Mouse (Mus musculus): ENCODE results near the gene L3hypdh. TPM values are rescaled to one million over a fixed set of nuclear protein-coding genes. Genes with fewer than 3 reads are reported as not detected.

The L3hypdh gene
- polyA plus RNA-seq (2015; fragmentation: Nextera tagmentation; extraction: Ambion mirVana): 8.5 and 10.6 TPM in 2 replicates

DNA sequence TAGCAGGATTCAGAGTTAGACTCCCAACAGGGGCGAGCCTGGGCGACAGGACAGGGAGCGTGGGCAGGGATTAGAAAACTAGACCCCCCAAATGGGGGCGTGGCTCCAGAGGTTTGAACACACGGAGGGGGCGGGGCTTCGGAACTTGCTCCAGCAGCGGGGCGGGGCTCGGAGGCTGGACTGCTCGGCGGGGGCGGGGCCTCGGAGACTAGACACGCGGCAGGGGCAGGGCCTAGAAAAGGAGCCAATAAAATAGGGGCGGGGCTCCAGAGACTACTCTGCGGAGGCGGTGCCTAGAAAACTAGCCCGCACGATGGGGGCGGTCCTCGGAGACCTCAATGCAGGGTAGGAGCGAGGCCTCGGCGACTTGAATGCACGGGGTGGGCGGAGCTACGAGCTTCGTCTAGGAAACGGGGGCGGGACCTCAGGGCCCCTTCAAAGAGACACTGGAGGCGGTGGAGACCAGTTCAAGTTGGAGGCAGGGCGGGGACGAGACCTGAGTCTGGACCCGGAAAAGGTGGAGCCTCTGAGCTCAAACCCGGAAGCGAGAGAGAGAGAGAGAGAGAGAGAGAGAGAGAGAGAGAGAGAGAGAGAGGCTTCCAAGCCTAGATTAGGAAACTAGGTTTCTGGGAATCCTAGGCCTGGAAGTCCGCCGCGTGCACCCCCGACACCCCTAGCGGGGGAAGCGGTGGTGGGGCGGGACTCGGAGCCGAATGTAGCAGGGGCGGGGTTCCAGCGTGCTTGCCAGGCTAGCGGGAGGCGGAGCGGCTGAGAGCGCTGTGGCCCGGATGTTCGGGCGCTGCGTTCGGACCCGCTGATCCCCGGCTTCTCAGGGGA, at the start of gene L3hypdh, which contains the start of gene Jkamp:
Gene L3hypdh, minus strand, starts transcription at position 111 of the 837 bp plus-strand sequence.
Gene Jkamp, plus strand, starts transcription at position 261 of the 837 bp plus-strand sequence.
- peaks cover 8% of the 10 kb centered on the region for H3K36me3 ChIP-seq
- H3K9me3 ChIP-seq: no peaks in the 10 kb centered on the region
- peak within 1 kb of the TSS; percentile 94 for H3K27ac ChIP-seq
- ATAC-seq: peak; percentile 93
- peaks cover 53% of the 10 kb centered on the region for H3K4me1 ChIP-seq (replicated peaks)
- no peaks in the 10 kb centered on the region for H3K27me3 ChIP-seq
- peak within 1 kb of the TSS; percentile 76 for H3K9ac ChIP-seq (replicated peaks)
- H3K4me3 ChIP-seq (replicated peaks): peak within 1 kb of the TSS; percentile 66
- peak within 1 kb of the TSS; percentile 77 for H3K4me2 ChIP-seq (replicated peaks)
- WGBS: under 1% methylated on average over 60 of the region's 60 CpGs

DNA sequence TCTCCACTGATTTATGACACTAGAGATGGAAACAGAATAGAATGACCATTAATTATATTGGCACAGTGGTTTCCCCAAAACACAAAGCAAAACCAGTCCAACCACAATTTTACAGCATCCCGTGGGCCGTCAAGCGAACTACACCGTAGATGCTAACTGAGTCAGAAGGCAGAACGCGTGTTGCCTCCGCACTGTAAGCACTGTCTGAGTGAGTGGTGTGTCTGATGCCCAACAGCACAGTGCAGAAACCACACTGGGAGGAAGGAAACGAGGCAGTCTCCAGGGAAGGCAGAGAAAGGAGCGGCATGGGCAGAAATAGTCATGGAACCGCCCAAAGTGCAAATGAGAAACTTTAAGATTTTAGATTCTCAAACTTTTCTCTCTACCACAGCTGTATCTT, 44.0 kb upstream of the L3hypdh start:
- Histone ChIP-seq H3K4me1 (replicated peaks) (no peaks in the 10 kb centered on the region), H3K4me3 (replicated peaks) (no peak overlapping the region), H3K27ac (no peak overlapping the region), H3K9me3 (no peaks in the 10 kb centered on the region), H3K4me2 (replicated peaks) (no peak overlapping the region), H3K36me3 (no peaks in the 10 kb centered on the region), H3K27me3 (no peaks in the 10 kb centered on the region), H3K9ac (replicated peaks) (no peak overlapping the region)
- ATAC-seq: no peak
- 96% methylated on average over 10 of the region's 10 CpGs for WGBS

GRCm38 (mm10) chr12:72115686-72116345, 30.6 kb upstream of the L3hypdh start:
- no peaks in the 10 kb centered on the region for H3K4me1 ChIP-seq (replicated peaks)
- no peak overlapping the region for H3K4me2 ChIP-seq (replicated peaks)
- H3K36me3 ChIP-seq: no peaks in the 10 kb centered on the region
- H3K4me3 ChIP-seq (replicated peaks): no peak overlapping the region
- no peaks in the 10 kb centered on the region for H3K9me3 ChIP-seq
- H3K27ac ChIP-seq: no peak overlapping the region
- no peak for ATAC-seq
- no peaks in the 10 kb centered on the region for H3K27me3 ChIP-seq
- no peak overlapping the region for H3K9ac ChIP-seq (replicated peaks)
- WGBS: 80% methylated on average over 23 of the region's 23 CpGs

GRCm38 (mm10) chr12:72115126-72115525, 29.9 kb upstream of the L3hypdh start:
- Histone ChIP-seq H3K36me3 (no peaks in the 10 kb centered on the region), H3K9me3 (no peaks in the 10 kb centered on the region), H3K4me2 (replicated peaks) (no peak overlapping the region), H3K9ac (replicated peaks) (no peak overlapping the region), H3K27me3 (no peaks in the 10 kb centered on the region), H3K4me1 (replicated peaks) (no peaks in the 10 kb centered on the region), H3K4me3 (replicated peaks) (no peak overlapping the region), H3K27ac (no peak overlapping the region)
- no peak for ATAC-seq
- WGBS: 82% methylated on average over 6 of the region's 6 CpGs

DNA sequence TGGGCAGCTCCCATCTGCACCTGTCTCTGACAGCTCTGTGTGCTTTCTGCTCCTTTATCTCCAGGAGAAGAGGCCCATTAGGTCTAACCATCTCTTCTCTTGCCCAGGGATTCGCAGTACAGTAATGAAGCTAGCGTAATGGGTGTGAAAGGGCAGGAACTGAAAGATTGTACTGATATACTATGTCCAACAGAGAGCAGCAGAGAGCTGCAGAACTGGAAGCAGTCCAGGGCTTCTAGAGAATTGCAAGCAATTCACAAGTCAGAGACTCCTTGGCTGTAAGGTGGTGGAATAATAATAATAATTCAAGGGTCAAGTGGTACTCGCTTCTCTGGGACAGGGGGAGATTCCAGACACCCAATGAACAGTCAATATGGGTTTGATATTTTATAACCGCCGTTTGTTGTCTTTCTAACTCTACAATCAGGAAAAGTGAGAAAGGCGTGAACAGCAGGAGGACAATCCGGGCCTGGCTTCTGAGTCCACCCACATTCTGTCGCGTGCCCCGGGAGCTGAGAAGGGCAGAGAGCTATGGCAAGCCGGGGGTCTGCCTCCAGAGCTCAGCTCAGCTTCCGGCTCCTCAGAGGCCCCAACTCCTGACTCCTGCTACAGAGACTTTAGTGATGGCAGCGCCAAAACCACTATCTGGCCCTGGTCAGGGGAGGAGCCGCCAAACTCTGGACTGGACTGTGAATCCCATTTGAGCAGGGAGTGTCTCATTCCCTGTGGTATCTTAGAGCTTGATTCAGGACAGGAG, 19.5 kb upstream of the L3hypdh start:
- H3K4me1 ChIP-seq (replicated peaks): peaks cover 3% of the 10 kb centered on the region; the same call in 1 of the 2 replicates
- H3K27me3 ChIP-seq: no peaks in the 10 kb centered on the region
- ATAC-seq: peak; percentile 82
- peak overlapping the region; percentile 19; the same call in 1 of the 2 replicates for H3K4me2 ChIP-seq (replicated peaks)
- WGBS: 28% methylated on average over 14 of the region's 14 CpGs
- no peak overlapping the region; the same call in 1 of the 2 replicates for H3K9ac ChIP-seq (replicated peaks)
- no peak overlapping the region for H3K27ac ChIP-seq
- H3K4me3 ChIP-seq (replicated peaks): no peak overlapping the region
- H3K36me3 ChIP-seq: peaks cover 18% of the 10 kb centered on the region
- no peaks in the 10 kb centered on the region for H3K9me3 ChIP-seq

DNA sequence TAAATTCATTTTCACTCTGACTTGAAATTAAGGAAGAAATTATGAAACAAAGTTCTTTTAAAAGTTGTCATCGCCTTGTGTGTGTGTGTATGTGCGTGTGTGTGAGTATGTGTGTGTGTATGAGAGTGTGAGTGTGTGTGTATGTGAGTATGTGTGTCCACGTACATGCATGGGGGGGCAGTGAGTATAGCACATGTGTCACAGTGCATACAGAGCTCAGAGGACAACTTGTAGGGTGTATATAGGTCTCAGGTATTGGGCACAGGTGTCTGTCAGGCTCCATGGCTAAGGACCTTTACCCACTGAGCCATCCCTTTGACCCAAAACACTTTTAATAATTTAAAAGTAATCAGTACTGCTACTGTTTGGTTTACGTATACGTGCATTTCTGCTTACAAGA, 18.8 kb upstream of the L3hypdh start:
- Histone ChIP-seq H3K9ac (replicated peaks) (no peak overlapping the region), H3K36me3 (peaks cover 24% of the 10 kb centered on the region), H3K4me1 (replicated peaks) (peaks cover 3% of the 10 kb centered on the region; the same call in 1 of the 2 replicates), H3K9me3 (no peaks in the 10 kb centered on the region), H3K4me3 (replicated peaks) (no peak overlapping the region), H3K27me3 (no peaks in the 10 kb centered on the region), H3K4me2 (replicated peaks) (no peak overlapping the region), H3K27ac (no peak overlapping the region)
- 88% methylated on average over 5 of the region's 5 CpGs for WGBS
- ATAC-seq: peak; percentile 62; the same call in 1 of the 2 replicates

- 82% methylated on average over 6 of the region's 6 CpGs for WGBS
Observed at GRCm38 (mm10) chr12:72102776-72103175, 17.5 kb upstream of the L3hypdh start.

GRCm38 (mm10) chr12:72096966-72097365, 11.7 kb upstream of the L3hypdh start:
- no peak overlapping the region for H3K27ac ChIP-seq
- H3K4me1 ChIP-seq (replicated peaks): no peaks in the 10 kb centered on the region
- no peak overlapping the region for H3K4me2 ChIP-seq (replicated peaks)
- H3K4me3 ChIP-seq (replicated peaks): no peak overlapping the region
- ATAC-seq: no peak
- H3K9me3 ChIP-seq: no peaks in the 10 kb centered on the region
- H3K36me3 ChIP-seq: peaks cover 86% of the 10 kb centered on the region
- WGBS: 94% methylated on average over 8 of the region's 8 CpGs
- H3K9ac ChIP-seq (replicated peaks): no peak overlapping the region
- no peaks in the 10 kb centered on the region for H3K27me3 ChIP-seq

More at GRCm38 (mm10) chr12:72102776-72103175, 17.5 kb upstream of the L3hypdh start:
- peaks cover 32% of the 10 kb centered on the region for H3K36me3 ChIP-seq
- no peak overlapping the region for H3K4me2 ChIP-seq (replicated peaks)
- H3K4me3 ChIP-seq (replicated peaks): no peak overlapping the region
- no peak overlapping the region for H3K27ac ChIP-seq
- H3K9me3 ChIP-seq: no peaks in the 10 kb centered on the region
- no peak for ATAC-seq
- no peak overlapping the region for H3K9ac ChIP-seq (replicated peaks)
- H3K27me3 ChIP-seq: no peaks in the 10 kb centered on the region
- peaks cover 3% of the 10 kb centered on the region; the same call in 1 of the 2 replicates for H3K4me1 ChIP-seq (replicated peaks)

DNA sequence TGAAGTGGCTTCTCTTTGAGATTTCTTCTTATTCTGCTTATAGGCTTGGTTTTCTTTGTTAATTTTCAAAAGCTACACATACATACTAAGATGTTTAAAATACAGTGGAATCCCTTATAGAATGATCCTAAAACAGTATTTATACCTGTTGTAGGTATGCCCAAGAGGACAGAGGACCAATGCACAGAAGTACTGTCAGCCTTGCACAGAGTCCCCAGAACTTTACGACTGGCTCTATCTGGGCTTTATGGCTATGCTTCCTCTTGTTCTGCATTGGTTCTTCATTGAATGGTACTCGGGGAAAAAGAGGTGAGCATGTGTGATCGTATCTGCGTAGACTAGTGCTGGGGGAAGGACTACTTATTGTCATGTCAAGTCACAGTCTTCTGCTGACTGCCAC, 4.6 kb upstream of the L3hypdh start:
- 96% methylated on average over 4 of the region's 4 CpGs for WGBS
- no peak for ATAC-seq
- H3K4me2 ChIP-seq (replicated peaks): no peak overlapping the region

GRCm38 (mm10) chr12:72086166-72086825, 1.1 kb upstream of the L3hypdh start:
- WGBS: under 1% methylated on average over 18 of the region's 18 CpGs
- peak overlapping the region; percentile 76 for H3K9ac ChIP-seq (replicated peaks)
- no peak for ATAC-seq
- peaks cover 15% of the 10 kb centered on the region for H3K36me3 ChIP-seq
- H3K4me3 ChIP-seq (replicated peaks): peak overlapping the region; percentile 66
- H3K9me3 ChIP-seq: no peaks in the 10 kb centered on the region
- H3K4me2 ChIP-seq (replicated peaks): peak overlapping the region; percentile 77
- H3K4me1 ChIP-seq (replicated peaks): peaks cover 54% of the 10 kb centered on the region
- no peaks in the 10 kb centered on the region for H3K27me3 ChIP-seq
- H3K27ac ChIP-seq: peak overlapping the region; percentile 94

More for the DNA sequence above, 4.6 kb upstream of the L3hypdh start:
- H3K27me3 ChIP-seq: no peaks in the 10 kb centered on the region
- peaks cover 50% of the 10 kb centered on the region for H3K36me3 ChIP-seq
- H3K27ac ChIP-seq: no peak overlapping the region
- peaks cover 34% of the 10 kb centered on the region for H3K4me1 ChIP-seq (replicated peaks)
- no peaks in the 10 kb centered on the region for H3K9me3 ChIP-seq
- H3K9ac ChIP-seq (replicated peaks): no peak overlapping the region
- no peak overlapping the region for H3K4me3 ChIP-seq (replicated peaks)

DNA sequence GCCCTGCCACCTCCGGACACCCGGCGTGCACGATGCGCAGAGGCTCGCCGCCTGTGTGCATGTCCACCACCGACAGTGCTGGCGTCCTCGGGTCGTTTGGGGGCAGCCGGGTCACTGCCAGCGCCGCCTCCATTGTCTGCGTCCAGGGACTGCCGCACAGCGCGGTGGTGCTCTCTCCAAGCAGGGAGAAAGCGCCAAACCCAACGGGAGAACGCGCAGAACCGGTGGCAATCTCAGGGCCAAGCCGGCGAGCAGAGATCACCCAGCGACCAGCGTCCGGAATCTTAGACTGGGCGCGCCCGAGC, 263 bp downstream of the L3hypdh start:
- Histone ChIP-seq H3K9ac (replicated peaks) (peak overlapping the region; percentile 65), H3K27ac (peak overlapping the region; percentile 94), H3K27me3 (no peaks in the 10 kb centered on the region), H3K4me2 (replicated peaks) (peak overlapping the region; percentile 77), H3K4me3 (replicated peaks) (peak overlapping the region; percentile 66), H3K4me1 (replicated peaks) (peaks cover 49% of the 10 kb centered on the region), H3K36me3 (0 out of 2 replicates have a peak, but pooled peaks cover 2% of the 10 kb centered on the region), H3K9me3 (no peaks in the 10 kb centered on the region)
- under 1% methylated on average over 31 of the region's 31 CpGs for WGBS
- ATAC-seq: no peak; the same call in 1 of the 2 replicates

Measured in midbrain, embryonic 13.5 days (tissue).